Mouse (Mus musculus): ENCODE measurements at regions not wholly inside any gene's neighbourhood (a gene's known extent, or its start where the extent isn't known, plus 50 kb on each side); places are given as distances from the start of the nearest gene placed in this dataset.

DNA sequence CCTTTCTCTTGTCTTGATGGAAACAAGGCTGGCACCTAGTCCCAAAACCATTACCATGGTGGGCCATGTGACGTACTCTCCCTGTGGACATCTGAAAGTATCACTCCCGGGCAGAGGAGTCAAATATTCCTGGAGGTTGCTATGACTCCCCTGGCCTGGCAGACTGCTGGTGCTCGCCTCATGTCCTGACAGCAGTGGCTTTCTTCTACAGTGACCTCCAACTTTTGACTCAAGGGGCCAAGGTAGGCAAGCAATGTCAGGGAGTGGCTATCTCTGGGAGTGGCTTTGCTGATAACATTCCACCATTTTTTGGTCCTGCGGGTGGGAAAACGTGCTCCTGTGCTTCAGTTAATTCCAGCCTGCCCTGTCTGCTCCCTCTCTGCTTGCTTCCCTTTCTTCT is 54.7 kb upstream of the Ptgfrn start:
- no peak for TF ChIP-seq POLR2A (IDR thresholded peaks at IDR 0.05; ENCODE audit: extremely low read depth, insufficient read depth, low read length)
- no peak for TF ChIP-seq CTCF (IDR thresholded peaks at IDR 0.05; ENCODE audit: low read depth, low read length)
- 76% methylated on average over 5 of the region's 5 CpGs for WGBS

GRCm38 (mm10) chr3:101163991-101164434 is 53.9 kb upstream of the Ptgfrn start:
- Histone ChIP-seq H3K27me3 (ENCODE audit: control insufficient read depth, insufficient read depth, low read length) (no peaks in the 10 kb centered on the region), H3K27ac (replicated peaks; ENCODE audit: insufficient read depth, low read depth, low read length) (no peak overlapping the region), H3K36me3 (ENCODE audit: control insufficient read depth, insufficient read depth, low read length) (no peaks in the 10 kb centered on the region), H3K79me2 (ENCODE audit: control insufficient read depth, insufficient read depth, low read length) (no peaks in the 10 kb centered on the region), H3K4me3 (ENCODE audit: insufficient read depth, low read depth, low read length) (no peak overlapping the region), H3K4me1 (ENCODE audit: control insufficient read depth, insufficient read depth, low read length) (no peaks in the 10 kb centered on the region), H3K9ac (ENCODE audit: low read depth, low read length) (no peak overlapping the region)
- DNase-seq (ENCODE audit: extremely low read depth, low read depth, low spot score), result no peak
- no peak for TF ChIP-seq CTCF (IDR thresholded peaks at IDR 0.05; ENCODE audit: low read depth, low read length)
- TF ChIP-seq POLR2A (IDR thresholded peaks at IDR 0.05; ENCODE audit: extremely low read depth, insufficient read depth, low read length), result no peak
- 88% methylated on average over 4 of the region's 4 CpGs for WGBS

More for the DNA sequence above, 54.7 kb upstream of the Ptgfrn start:
- DNase-seq (ENCODE audit: extremely low read depth, low read depth, low spot score), result no peak
- Histone ChIP-seq H3K27me3 (ENCODE audit: control insufficient read depth, insufficient read depth, low read length) (no peaks in the 10 kb centered on the region), H3K79me2 (ENCODE audit: control insufficient read depth, insufficient read depth, low read length) (no peaks in the 10 kb centered on the region), H3K4me1 (ENCODE audit: control insufficient read depth, insufficient read depth, low read length) (no peaks in the 10 kb centered on the region), H3K4me3 (ENCODE audit: insufficient read depth, low read depth, low read length) (no peak overlapping the region), H3K9ac (ENCODE audit: low read depth, low read length) (no peak overlapping the region), H3K27ac (replicated peaks; ENCODE audit: insufficient read depth, low read depth, low read length) (no peak overlapping the region), H3K36me3 (ENCODE audit: control insufficient read depth, insufficient read depth, low read length) (no peaks in the 10 kb centered on the region)

GRCm38 (mm10) chr3:101163160-101163990 is 53.3 kb upstream of the Ptgfrn start:
- 55% methylated on average over 16 of the region's 16 CpGs for WGBS
- H3K79me2 ChIP-seq (ENCODE audit: control insufficient read depth, insufficient read depth, low read length), result no peaks in the 10 kb centered on the region
- H3K27me3 ChIP-seq (ENCODE audit: control insufficient read depth, insufficient read depth, low read length), result no peaks in the 10 kb centered on the region
- H3K4me3 ChIP-seq (ENCODE audit: insufficient read depth, low read depth, low read length), result no peak overlapping the region
- H3K36me3 ChIP-seq (ENCODE audit: control insufficient read depth, insufficient read depth, low read length), result no peaks in the 10 kb centered on the region
- TF ChIP-seq POLR2A (IDR thresholded peaks at IDR 0.05; ENCODE audit: extremely low read depth, insufficient read depth, low read length) (no peak), CTCF (IDR thresholded peaks at IDR 0.05; ENCODE audit: low read depth, low read length) (no peak)
- H3K9ac ChIP-seq (ENCODE audit: low read depth, low read length), result no peak overlapping the region
- no peak overlapping the region for H3K27ac ChIP-seq (replicated peaks; ENCODE audit: insufficient read depth, low read depth, low read length)
- DNase-seq (ENCODE audit: extremely low read depth, low read depth, low spot score), result no peak
- H3K4me1 ChIP-seq (ENCODE audit: control insufficient read depth, insufficient read depth, low read length), result no peaks in the 10 kb centered on the region

DNA sequence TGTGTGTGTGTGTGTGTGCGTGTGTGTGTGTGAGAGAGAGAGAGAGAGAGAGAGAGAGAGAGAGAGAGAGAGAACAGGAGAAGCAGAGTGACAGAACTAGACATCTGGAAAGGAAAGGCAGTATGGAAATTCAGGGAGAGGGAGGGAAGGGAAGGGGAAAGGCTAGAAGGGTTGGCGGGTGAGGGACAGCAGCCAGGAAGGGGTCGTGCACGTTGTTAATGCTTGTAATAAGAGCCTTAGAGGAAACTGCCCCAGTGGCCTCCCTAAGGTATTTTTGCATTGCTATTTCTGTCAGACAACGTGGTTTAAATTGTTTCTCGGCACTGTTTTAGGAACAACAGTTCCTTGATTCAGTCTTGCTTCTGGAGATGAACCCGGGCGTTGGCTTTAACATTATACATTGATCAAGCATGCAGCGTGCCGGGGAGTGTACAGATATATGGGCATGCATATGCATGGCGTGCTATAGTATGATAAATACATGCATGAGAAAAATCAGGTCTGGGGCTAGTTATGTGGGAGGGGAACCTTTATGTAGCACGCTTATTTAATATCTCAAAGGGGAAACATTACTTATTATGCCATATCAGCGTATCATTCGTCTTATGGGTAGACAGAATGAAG is 52.6 kb upstream of the Ptgfrn start:
- 76% methylated on average over 14 of the region's 14 CpGs for WGBS
- H3K4me1 ChIP-seq (ENCODE audit: control insufficient read depth, insufficient read depth, low read length), result no peaks in the 10 kb centered on the region
- no peaks in the 10 kb centered on the region for H3K79me2 ChIP-seq (ENCODE audit: control insufficient read depth, insufficient read depth, low read length)
- H3K9ac ChIP-seq (ENCODE audit: low read depth, low read length), result no peak overlapping the region
- no peak for DNase-seq (ENCODE audit: extremely low read depth, low read depth, low spot score)
- no peaks in the 10 kb centered on the region for H3K27me3 ChIP-seq (ENCODE audit: control insufficient read depth, insufficient read depth, low read length)
- H3K4me3 ChIP-seq (ENCODE audit: insufficient read depth, low read depth, low read length), result no peak overlapping the region
- TF ChIP-seq POLR2A (IDR thresholded peaks at IDR 0.05; ENCODE audit: extremely low read depth, insufficient read depth, low read length), result no peak
- no peak for TF ChIP-seq CTCF (IDR thresholded peaks at IDR 0.05; ENCODE audit: low read depth, low read length)
- no peaks in the 10 kb centered on the region for H3K36me3 ChIP-seq (ENCODE audit: control insufficient read depth, insufficient read depth, low read length)
- no peak overlapping the region for H3K27ac ChIP-seq (replicated peaks; ENCODE audit: insufficient read depth, low read depth, low read length)

GRCm38 (mm10) chr3:101161941-101162531 is 52.0 kb upstream of the Ptgfrn start:
- no peaks in the 10 kb centered on the region for H3K4me1 ChIP-seq (ENCODE audit: control insufficient read depth, insufficient read depth, low read length)
- H3K9ac ChIP-seq (ENCODE audit: low read depth, low read length), result no peak overlapping the region
- H3K27me3 ChIP-seq (ENCODE audit: control insufficient read depth, insufficient read depth, low read length), result no peaks in the 10 kb centered on the region
- WGBS, result 51% methylated on average over 14 of the region's 14 CpGs
- TF ChIP-seq POLR2A (IDR thresholded peaks at IDR 0.05; ENCODE audit: extremely low read depth, insufficient read depth, low read length) (no peak), CTCF (IDR thresholded peaks at IDR 0.05; ENCODE audit: low read depth, low read length) (no peak)
- DNase-seq (ENCODE audit: extremely low read depth, low read depth, low spot score), result peak; percentile 44
- H3K4me3 ChIP-seq (ENCODE audit: insufficient read depth, low read depth, low read length), result no peak overlapping the region
- H3K36me3 ChIP-seq (ENCODE audit: control insufficient read depth, insufficient read depth, low read length), result no peaks in the 10 kb centered on the region
- H3K27ac ChIP-seq (replicated peaks; ENCODE audit: insufficient read depth, low read depth, low read length), result no peak overlapping the region
- no peaks in the 10 kb centered on the region for H3K79me2 ChIP-seq (ENCODE audit: control insufficient read depth, insufficient read depth, low read length)

Measured in liver, adult 2 months (tissue).